Mouse (Mus musculus) cerebellum, adult 18-20 months (tissue): Measurements from ENCODE around the gene Matk.

Source experiments
- DNase-seq, 2 experiments: peaks; one replicate each; pipeline ENCODE4 v3.0.0; 2021

The Matk gene

GRCm38 (mm10) chr10:81304597-81305238 lies 52.0 kb downstream of the Matk start:
- DNase-seq: peak; percentile 67 to 78

DNA sequence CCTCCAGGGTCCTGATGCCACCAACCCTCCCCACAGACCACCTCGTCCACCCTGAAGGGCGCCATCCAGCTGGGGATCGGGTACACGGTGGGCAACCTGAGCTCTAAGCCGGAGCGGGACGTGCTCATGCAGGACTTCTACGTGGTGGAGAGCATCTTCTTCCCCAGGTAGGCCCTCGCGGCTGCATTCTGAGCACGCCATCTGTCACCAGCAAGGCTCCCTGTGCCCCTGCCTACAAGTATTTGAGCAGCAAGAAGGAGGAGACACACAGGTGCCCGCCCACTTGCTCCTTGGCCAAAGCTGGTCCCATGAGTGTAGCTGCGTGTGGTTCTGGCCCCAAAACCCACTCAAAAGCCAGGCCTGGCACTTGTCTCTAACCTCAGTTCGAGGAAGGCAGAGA lies 52.9 kb downstream of the Matk start:
- DNase-seq: peak; percentile 61 to 69

GRCm38 (mm10) chr10:81306173-81306668 lies 53.5 kb downstream of the Matk start:
- no peak for DNase-seq

GRCm38 (mm10) chr10:81306837-81307682 lies 54.3 kb downstream of the Matk start:
- no peak for DNase-seq

GRCm38 (mm10) chr10:81309571-81309970 lies 56.8 kb downstream of the Matk start:
- DNase-seq: no peak
